Mouse (Mus musculus) kidney, adult 2 months (tissue): Measurements from ENCODE around the gene Smarcb1.

Source experiments
- CTCF ChIP-seq: fragments of 200-500 bp; conservative IDR thresholded peaks from 2 replicates; pipeline ENCODE4 v1.5.1; 2011; ENCODE audit warnings: low read depth, mild to moderate bottlenecking, control low read depth, low read length, moderate library complexity, mixed read lengths; ENCODE audit not compliant: insufficient read depth, insufficient read length
- POLR2A ChIP-seq: fragments of 200-500 bp; IDR thresholded peaks from one replicate; pipeline ENCODE4 v1.6.1; 2011; ENCODE audit warnings: low read depth, low read length, control low read depth

DNA sequence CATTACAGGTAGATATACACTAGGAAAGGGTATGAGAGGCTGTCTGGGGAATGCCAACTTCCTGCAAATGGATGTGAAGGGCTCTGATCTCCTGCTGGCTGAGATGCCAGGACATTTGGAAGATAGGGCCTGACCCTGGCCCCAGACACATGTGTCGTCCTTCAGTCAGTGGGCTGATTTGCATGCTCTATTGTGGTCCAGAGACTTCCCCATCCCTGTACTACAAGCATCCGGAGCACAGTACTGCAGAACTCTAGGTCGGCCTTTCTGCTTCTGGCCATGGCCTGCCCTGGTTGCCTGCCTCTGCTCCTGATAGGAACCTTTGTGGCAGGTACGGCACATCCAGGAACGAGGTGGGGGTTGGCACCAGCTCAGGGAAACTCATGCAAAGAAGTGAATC lies 26.7 kb upstream of the Smarcb1 start:
- TF ChIP-seq CTCF (no peak), POLR2A (no peak)
